Mouse (Mus musculus): ENCODE measurements around the gene Arl10. TPM values are rescaled to one million over a fixed set of nuclear protein-coding genes. Genes with fewer than 3 reads are reported as not detected.

Gene Arl10
- total and polyA plus RNA-seq, 2 experiments from 2014 or later = 10.7 to 85.9 TPM

DNA sequence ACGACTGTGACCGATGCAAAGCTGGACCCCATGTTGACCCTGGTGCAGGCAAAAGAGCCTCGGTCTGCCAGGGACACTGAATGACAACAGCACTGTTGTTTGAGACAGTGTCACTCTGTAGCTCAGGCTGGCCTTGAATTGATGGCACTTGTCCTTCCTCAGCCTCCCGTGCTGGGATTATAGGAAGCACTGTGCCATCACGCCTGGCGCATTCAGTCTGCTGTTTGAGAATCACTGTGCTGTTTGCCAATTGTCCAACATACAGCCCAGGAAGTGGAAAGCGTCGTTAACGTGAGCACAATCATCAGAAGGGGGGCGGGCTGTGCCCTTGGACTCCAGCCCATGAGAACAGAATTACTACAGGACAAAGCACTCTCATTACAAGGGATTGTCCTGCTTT is 7.3 kb downstream of the Arl10 start:
- DNase-seq (ENCODE audit: low spot score) = no peak
- TF ChIP-seq CTCF (IDR thresholded peaks at IDR 0.05; ENCODE audit: low read depth) (no peak), EP300 (IDR thresholded peaks at IDR 0.05; ENCODE audit: low read depth) (no peak)
- no peaks in the 10 kb centered on the region for H3K4me1 ChIP-seq (ENCODE audit: control insufficient read depth, insufficient read depth)
- no peak overlapping the region for H3K27ac ChIP-seq (ENCODE audit: low read depth)
- ATAC-seq (ENCODE audit: insufficient read depth, low read depth) = no peak
- 67% methylated on average over 10 of the region's 10 CpGs for WGBS
- H3K27me3 ChIP-seq (ENCODE audit: control insufficient read depth, insufficient read depth, low read length) = no peaks in the 10 kb centered on the region
- no peaks in the 10 kb centered on the region for H3K9me3 ChIP-seq (replicated peaks; ENCODE audit: control insufficient read depth, low read length)
- H3K4me2 ChIP-seq (ENCODE audit: low read depth, low read length) = no peak overlapping the region
- H3K36me3 ChIP-seq (replicated peaks; ENCODE audit: control insufficient read depth, insufficient read depth, low read length) = peaks cover 90% of the 10 kb centered on the region
- H3K4me3 ChIP-seq (ENCODE audit: low read depth, low read length) = no peak overlapping the region
- no peak overlapping the region for H3K9ac ChIP-seq (replicated peaks; ENCODE audit: low read depth, low read length)

DNA sequence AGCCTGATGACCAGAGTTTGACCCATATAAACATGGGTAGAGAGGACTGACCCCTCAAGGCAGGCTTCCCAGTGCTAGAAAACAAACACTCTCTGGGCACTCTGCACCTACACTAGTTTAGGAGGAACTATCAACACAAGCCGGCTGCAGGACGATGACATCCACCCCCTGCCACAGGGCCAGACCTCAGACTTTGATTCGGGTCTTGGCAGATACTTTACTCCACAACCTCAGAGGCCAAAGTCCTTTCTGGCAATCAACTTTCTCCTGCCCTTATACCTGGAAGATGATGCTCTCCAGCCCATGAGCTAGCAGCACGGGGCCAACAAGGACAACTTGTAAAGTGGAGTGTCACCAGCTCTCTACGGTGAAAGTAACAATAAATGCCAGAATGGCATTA is 8.0 kb downstream of the Arl10 start:
- no peaks in the 10 kb centered on the region for H3K27me3 ChIP-seq (ENCODE audit: control insufficient read depth, insufficient read depth, low read length)
- H3K9me3 ChIP-seq (replicated peaks; ENCODE audit: control insufficient read depth, low read length) = no peaks in the 10 kb centered on the region
- TF ChIP-seq CTCF (IDR thresholded peaks at IDR 0.05; ENCODE audit: low read depth) = no peak
- H3K27ac ChIP-seq (ENCODE audit: low read depth) = peak overlapping the region; percentile 30; the same call in 1 of the 2 replicates
- peaks cover 89% of the 10 kb centered on the region for H3K36me3 ChIP-seq (replicated peaks; ENCODE audit: control insufficient read depth, insufficient read depth, low read length)
- no peak overlapping the region for H3K4me2 ChIP-seq (ENCODE audit: low read depth, low read length)
- 81% methylated on average over 5 of the region's 5 CpGs for WGBS
- no peaks in the 10 kb centered on the region for H3K4me1 ChIP-seq (ENCODE audit: control insufficient read depth, insufficient read depth)
- DNase-seq (ENCODE audit: low spot score) = no peak
- ATAC-seq (ENCODE audit: insufficient read depth, low read depth) = no peak
- H3K9ac ChIP-seq (replicated peaks; ENCODE audit: low read depth, low read length) = no peak overlapping the region
- H3K4me3 ChIP-seq (ENCODE audit: low read depth, low read length) = no peak overlapping the region

DNA sequence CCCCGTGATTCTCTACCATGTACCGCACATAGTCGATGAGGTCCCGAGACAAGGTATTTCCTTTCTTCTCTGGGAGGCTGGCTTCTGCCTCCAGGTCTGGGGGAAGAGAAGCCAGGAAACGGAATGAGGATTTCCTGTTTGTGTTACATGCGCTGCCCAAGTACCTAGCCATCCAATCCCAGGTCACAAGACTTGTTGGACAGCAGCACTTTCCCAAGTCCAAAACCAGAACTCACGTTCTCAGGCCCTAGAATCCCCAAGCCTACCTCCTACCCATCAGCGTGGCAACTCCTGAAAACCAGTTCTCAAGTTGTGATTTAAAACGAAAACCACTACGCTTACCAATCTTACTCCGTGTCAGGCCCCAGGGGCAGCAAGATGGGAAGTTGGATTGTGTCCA is 11.0 kb downstream of the Arl10 start:
- Histone ChIP-seq H3K4me2 (ENCODE audit: low read depth, low read length) (no peak overlapping the region), H3K9me3 (replicated peaks; ENCODE audit: control insufficient read depth, low read length) (no peaks in the 10 kb centered on the region), H3K4me1 (ENCODE audit: control insufficient read depth, insufficient read depth) (peaks cover 5% of the 10 kb centered on the region; the same call in 1 of the 2 replicates), H3K27me3 (ENCODE audit: control insufficient read depth, insufficient read depth, low read length) (no peaks in the 10 kb centered on the region), H3K4me3 (ENCODE audit: low read depth, low read length) (no peak overlapping the region), H3K9ac (replicated peaks; ENCODE audit: low read depth, low read length) (no peak overlapping the region), H3K27ac (ENCODE audit: low read depth) (no peak overlapping the region), H3K36me3 (replicated peaks; ENCODE audit: control insufficient read depth, insufficient read depth, low read length) (peaks cover 63% of the 10 kb centered on the region)
- TF ChIP-seq CTCF (IDR thresholded peaks at IDR 0.05; ENCODE audit: low read depth) (no peak), EP300 (IDR thresholded peaks at IDR 0.05; ENCODE audit: low read depth) (no peak)
- no peak for ATAC-seq (ENCODE audit: insufficient read depth, low read depth)
- no peak for DNase-seq (ENCODE audit: low spot score)
- 76% methylated on average over 11 of the region's 11 CpGs for WGBS

DNA sequence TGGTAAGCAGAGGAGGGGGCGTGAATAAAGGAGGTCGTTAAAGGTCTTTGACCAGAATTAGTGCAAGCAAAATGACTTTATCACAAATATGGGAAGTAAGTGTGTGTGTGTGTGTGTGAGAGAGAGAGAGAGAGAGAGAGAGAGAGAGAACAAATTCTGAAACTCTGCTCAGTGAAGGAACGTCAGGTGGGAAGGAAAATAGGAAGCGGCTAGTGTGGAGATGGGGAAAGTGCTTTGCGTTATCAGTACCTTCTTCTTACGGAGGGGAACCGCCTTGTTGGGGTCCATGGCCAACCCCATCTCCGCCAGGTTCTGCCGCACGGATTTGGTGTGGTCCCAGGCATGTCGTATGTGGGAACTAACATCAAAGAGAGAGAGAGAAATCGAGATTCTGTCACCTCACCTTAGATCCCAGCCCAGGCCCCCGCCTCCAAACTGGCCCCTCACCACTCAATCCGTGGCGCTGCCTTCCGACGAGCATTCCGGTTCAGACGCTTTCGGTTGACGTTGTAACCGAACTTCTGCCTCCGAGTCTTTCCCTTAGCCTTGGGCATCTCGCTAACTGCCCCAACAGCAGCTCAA is 14.7 kb downstream of the Arl10 start:
- H3K4me2 ChIP-seq (ENCODE audit: low read depth, low read length) = peak overlapping the region; percentile 94
- peaks cover 10% of the 10 kb centered on the region; the same call in 1 of the 2 replicates for H3K4me1 ChIP-seq (ENCODE audit: control insufficient read depth, insufficient read depth)
- no peaks in the 10 kb centered on the region for H3K9me3 ChIP-seq (replicated peaks; ENCODE audit: control insufficient read depth, low read length)
- WGBS = 1% methylated on average over 24 of the region's 24 CpGs
- ATAC-seq (ENCODE audit: insufficient read depth, low read depth) (peak; percentile 1; the same call in 1 of the 2 replicates), DNase-seq (ENCODE audit: low spot score) (no peak)
- no peaks in the 10 kb centered on the region for H3K27me3 ChIP-seq (ENCODE audit: control insufficient read depth, insufficient read depth, low read length)
- peak overlapping the region; percentile 23 for H3K27ac ChIP-seq (ENCODE audit: low read depth)
- H3K36me3 ChIP-seq (replicated peaks; ENCODE audit: control insufficient read depth, insufficient read depth, low read length) = peaks cover 36% of the 10 kb centered on the region
- TF ChIP-seq CTCF (IDR thresholded peaks at IDR 0.05; ENCODE audit: low read depth) = no peak
- no peak for TF ChIP-seq EP300 (IDR thresholded peaks at IDR 0.05; ENCODE audit: low read depth)
- peak overlapping the region; percentile 88 for H3K9ac ChIP-seq (replicated peaks; ENCODE audit: low read depth, low read length)
- peak overlapping the region; percentile 89 for H3K4me3 ChIP-seq (ENCODE audit: low read depth, low read length)

DNA sequence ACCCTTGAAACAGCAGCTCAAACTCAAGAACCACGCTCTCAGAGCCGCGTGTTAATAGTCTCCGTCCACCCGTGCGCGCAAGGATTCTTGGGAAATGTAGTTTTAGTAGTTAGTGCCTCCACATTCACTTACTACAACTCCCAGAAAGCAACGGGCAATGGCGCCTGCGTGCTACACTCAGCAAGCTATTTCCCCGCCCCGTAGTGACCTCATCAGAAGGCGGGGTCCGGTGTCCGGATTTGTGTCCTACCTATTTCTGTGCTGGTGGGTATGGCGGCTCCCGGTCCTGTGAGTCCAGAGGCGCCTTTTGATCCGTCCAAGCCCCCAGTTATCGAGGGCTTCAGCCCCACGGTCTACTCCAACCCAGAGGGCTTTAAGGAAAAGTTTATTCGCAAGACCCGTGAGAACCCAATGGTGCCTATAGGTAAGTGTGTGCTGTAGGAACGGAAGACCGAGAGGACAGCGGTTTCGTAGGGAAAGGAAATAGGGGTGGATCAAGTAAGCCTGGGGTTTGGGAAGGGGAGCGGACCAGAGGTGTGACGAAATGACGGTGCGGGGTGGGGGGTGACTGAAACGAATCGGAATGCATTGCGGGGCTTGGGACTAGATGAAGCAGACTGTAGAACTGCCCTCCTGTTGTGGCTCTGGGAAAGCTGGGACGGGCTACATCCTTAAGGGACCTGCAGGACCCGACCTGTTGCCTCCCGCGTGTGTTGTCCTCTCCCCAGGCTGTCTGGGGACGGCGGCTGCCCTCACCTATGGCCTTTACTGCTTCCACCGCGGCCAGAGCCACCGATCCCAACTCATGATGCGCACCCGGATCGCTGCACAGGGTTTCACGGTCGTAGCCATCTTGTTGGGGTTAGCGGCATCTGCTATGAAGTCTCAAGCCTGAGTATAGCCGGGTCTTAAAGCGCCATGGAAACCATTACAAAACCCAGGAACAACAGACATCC is 15.5 kb downstream of the Arl10 start, which contains the start of the genes Nop16 and Higd2a:
Gene Nop16, minus strand, starts transcription at position 95 of the 956 bp plus-strand sequence.
Gene Higd2a, plus strand, starts transcription at position 212 of the 956 bp plus-strand sequence.
- H3K36me3 ChIP-seq (replicated peaks; ENCODE audit: control insufficient read depth, insufficient read depth, low read length) = peaks cover 36% of the 10 kb centered on the region
- H3K4me3 ChIP-seq (ENCODE audit: low read depth, low read length) = peak within 1 kb of the TSS; percentile 89
- H3K9me3 ChIP-seq (replicated peaks; ENCODE audit: control insufficient read depth, low read length) = no peaks in the 10 kb centered on the region
- H3K4me2 ChIP-seq (ENCODE audit: low read depth, low read length) = peak within 1 kb of the TSS; percentile 94
- peak within 1 kb of the TSS; percentile 88 for H3K9ac ChIP-seq (replicated peaks; ENCODE audit: low read depth, low read length)
- DNase-seq (ENCODE audit: low spot score) (peak; percentile 99), ATAC-seq (ENCODE audit: insufficient read depth, low read depth) (peak; percentile 98)
- no peaks in the 10 kb centered on the region for H3K27me3 ChIP-seq (ENCODE audit: control insufficient read depth, insufficient read depth, low read length)
- TF ChIP-seq CTCF (IDR thresholded peaks at IDR 0.05; ENCODE audit: low read depth) (no peak), EP300 (IDR thresholded peaks at IDR 0.05; ENCODE audit: low read depth) (no peak; the same call in 1 of the 2 replicates)
- peaks cover 14% of the 10 kb centered on the region; the same call in 1 of the 2 replicates for H3K4me1 ChIP-seq (ENCODE audit: control insufficient read depth, insufficient read depth)
- WGBS = under 1% methylated on average over 51 of the region's 51 CpGs
- H3K27ac ChIP-seq (ENCODE audit: low read depth) = peak within 1 kb of the TSS; percentile 90

Data from heart, postnatal 0 days (tissue).